Mouse (Mus musculus) heart, postnatal 0 days (tissue): ENCODE measurements around the gene Wdr63.

Source experiments
- CTCF ChIP-seq: IDR thresholded peaks from 2 replicates; pipeline ENCODE4 v1.5.1; 2016; ENCODE audit warnings: antibody characterized with exemption, control low read depth, low read depth
- EP300 ChIP-seq: IDR thresholded peaks from 2 replicates; pipeline ENCODE4 v1.6.1; 2016; ENCODE audit warnings: antibody characterized with exemption, low read depth

DNA sequence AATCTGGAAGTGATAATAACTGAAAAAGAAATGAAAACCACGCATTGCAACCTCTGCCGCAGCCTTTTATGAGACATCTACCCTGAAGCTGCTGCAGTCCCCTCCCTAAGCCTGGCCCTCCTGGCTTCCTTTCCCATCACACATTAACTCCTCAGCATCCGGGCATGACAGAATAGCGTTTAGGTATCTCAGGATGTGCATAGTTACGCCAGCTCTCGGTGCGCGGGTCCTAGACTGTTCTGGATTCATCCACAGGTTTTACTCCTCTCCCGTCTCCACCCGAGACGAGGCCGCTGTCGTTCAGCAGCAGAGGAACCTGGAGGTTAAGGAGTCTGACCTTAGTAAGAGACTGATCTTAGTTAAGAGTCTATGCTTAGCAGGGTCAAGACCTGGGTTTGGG, 116.8 kb downstream of the Wdr63 start:
- TF ChIP-seq CTCF (no peak), EP300 (no peak)
